Mouse (Mus musculus) E14TG2a.4 (cell line): ENCODE measurements around the gene Rack1.
"Not testable (repeated sequence)": the region's sequence is repeated elsewhere in the genome, so short reads cannot be mapped to it uniquely, and the experiment has no call there.

ENCODE experiments used
- CTCF ChIP-seq: conservative IDR thresholded peaks from 2 replicates; pipeline ENCODE4 v1.5.1; 2014; ENCODE audit warnings: low read length
- NANOG ChIP-seq: IDR thresholded peaks from 2 replicates; pipeline ENCODE4 v1.6.1; 2014; ENCODE audit warnings: borderline replicate concordance, low read length, mixed read lengths
- POU5F1 ChIP-seq: IDR thresholded peaks from 2 replicates; pipeline ENCODE4 v1.6.1; 2014; ENCODE audit warnings: low read length, borderline replicate concordance

DNA sequence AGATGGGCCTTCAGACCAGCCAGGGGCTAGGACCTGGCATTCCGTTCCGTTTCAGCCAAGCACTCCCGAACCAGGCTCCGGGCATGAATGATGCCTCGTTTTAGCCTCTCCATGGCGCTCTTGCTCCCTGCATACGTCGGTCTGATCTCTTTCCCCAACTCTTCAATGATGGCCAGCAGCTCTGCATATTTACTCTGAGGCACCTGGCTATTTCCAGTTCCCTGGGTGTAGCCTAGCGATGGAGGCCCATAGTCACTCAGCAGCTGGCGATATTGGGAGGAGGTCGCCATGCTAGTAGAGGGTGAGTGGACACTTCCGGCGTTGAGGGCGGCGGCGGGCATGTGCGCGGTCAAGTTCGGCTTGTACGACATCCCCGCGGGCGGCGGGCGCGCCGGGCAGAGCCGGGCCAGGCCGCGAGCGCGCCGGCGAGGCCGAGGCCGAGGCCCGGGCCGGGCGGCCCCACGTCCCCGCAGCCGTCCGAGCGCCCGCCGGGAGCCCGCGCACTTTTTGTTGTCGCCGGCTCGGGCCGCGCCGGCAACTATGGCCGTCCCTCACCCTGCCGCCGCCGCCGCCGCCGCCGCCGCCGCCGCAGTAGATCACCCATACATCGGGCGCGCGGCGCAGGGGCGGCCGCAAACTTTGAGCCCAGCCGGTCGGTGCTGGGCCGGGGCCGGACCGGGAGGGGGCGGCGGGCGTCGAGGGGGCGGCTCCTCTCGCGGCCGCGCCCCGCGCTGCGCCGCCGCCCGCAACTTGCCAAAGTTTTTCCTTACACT is 26.0 kb downstream of the Rack1 start, which contains the start of the genes Trim7 and Gm12184:
- not testable (repeated sequence) for TF ChIP-seq CTCF, POU5F1, NANOG
